Mouse (Mus musculus) ovary, postnatal 36 days (tissue): ENCODE measurements around the gene Coro2a.
A peak's percentile ranks its signal among the peaks of the same experiment; 100 is the strongest.
"Not testable (repeated sequence)": the region's sequence is repeated elsewhere in the genome, so short reads cannot be mapped to it uniquely, and the experiment has no call there.

Experiments used
- DNase-seq: peaks from one replicate; pipeline ENCODE4 v3.0.0; 2022; ENCODE audit warnings: low spot score, mixed read lengths

Coro2a gene

GRCm38 (mm10) chr4:46613618-46614017 lies 11.6 kb upstream of the Coro2a start:
- DNase-seq, result no peak

GRCm38 (mm10) chr4:46611181-46611580 lies 9.2 kb upstream of the Coro2a start:
- DNase-seq, result peak; percentile 62

GRCm38 (mm10) chr4:46607601-46608000 lies 5.6 kb upstream of the Coro2a start:
- no peak for DNase-seq

GRCm38 (mm10) chr4:46605451-46605850 lies 3.4 kb upstream of the Coro2a start:
- DNase-seq, result no peak

- no peak for DNase-seq
Measured at GRCm38 (mm10) chr4:46602704-46603103, 702 bp upstream of the Coro2a start.

GRCm38 (mm10) chr4:46601258-46601843 lies 651 bp downstream of the Coro2a start:
- DNase-seq, result peak; percentile 45

GRCm38 (mm10) chr4:46600473-46601257 lies 1.3 kb downstream of the Coro2a start:
- peak; percentile 2 for DNase-seq

GRCm38 (mm10) chr4:46599609-46600008 lies 2.4 kb downstream of the Coro2a start:
- not testable (repeated sequence) for DNase-seq

GRCm38 (mm10) chr4:46598981-46599380 lies 3.0 kb downstream of the Coro2a start:
- peak; percentile 2 for DNase-seq

- DNase-seq, result no peak
Measured at GRCm38 (mm10) chr4:46598111-46598510, 3.9 kb downstream of the Coro2a start.

- no peak for DNase-seq
Measured at GRCm38 (mm10) chr4:46597286-46597961, 4.6 kb downstream of the Coro2a start.

GRCm38 (mm10) chr4:46596398-46596797 lies 5.6 kb downstream of the Coro2a start:
- DNase-seq, result no peak

- no peak for DNase-seq
Measured at GRCm38 (mm10) chr4:46594131-46594530, 7.9 kb downstream of the Coro2a start.

GRCm38 (mm10) chr4:46593472-46593871 lies 8.5 kb downstream of the Coro2a start:
- DNase-seq, result no peak

GRCm38 (mm10) chr4:46591833-46592520 lies 10.0 kb downstream of the Coro2a start:
- DNase-seq, result peak; percentile 41

- DNase-seq, result no peak
Measured at GRCm38 (mm10) chr4:46590810-46591209, 11.2 kb downstream of the Coro2a start.

- DNase-seq, result no peak
Measured at GRCm38 (mm10) chr4:46589946-46590684, 11.9 kb downstream of the Coro2a start.

- DNase-seq, result no peak
Measured at GRCm38 (mm10) chr4:46589151-46589550, 12.9 kb downstream of the Coro2a start.

GRCm38 (mm10) chr4:46586473-46586872 lies 15.5 kb downstream of the Coro2a start:
- DNase-seq, result no peak

- DNase-seq, result no peak
Measured at GRCm38 (mm10) chr4:46585811-46586190, 16.2 kb downstream of the Coro2a start.

- no peak for DNase-seq
Measured at GRCm38 (mm10) chr4:46585041-46585810, 16.8 kb downstream of the Coro2a start.
